Mouse (Mus musculus) erythroblast, embryonic 14.5 days (primary cell): ENCODE data around the gene Tmie. TPM values are rescaled to one million over a fixed set of nuclear protein-coding genes. Genes with fewer than 3 reads are reported as not detected.

Experiments used
- H3K27me3 ChIP-seq: 2 replicates; pipeline ENCODE4 v1.6.1; 2012; ENCODE audit warnings: inconsistent platforms; ENCODE audit not compliant: control insufficient read depth
- H3K36me3 ChIP-seq: 2 replicates; pipeline ENCODE4 v1.6.1; 2012; ENCODE audit warnings: mild to moderate bottlenecking, inconsistent platforms; ENCODE audit not compliant: control insufficient read depth
- H3K4me1 ChIP-seq: 2 replicates; pipeline ENCODE4 v1.6.1; 2012; ENCODE audit warnings: inconsistent platforms; ENCODE audit not compliant: control insufficient read depth
- H3K4me3 ChIP-seq: replicated peaks from 2 replicates; pipeline ENCODE3; 2012; ENCODE audit warnings: moderate library complexity, mild to moderate bottlenecking, inconsistent platforms
- H3K9me3 ChIP-seq: 2 replicates; pipeline ENCODE4 v1.6.1; 2012; ENCODE audit warnings: low read length, inconsistent platforms, mixed read lengths; ENCODE audit not compliant: control insufficient read depth
- GATA1 ChIP-seq: IDR thresholded peaks from 2 replicates; pipeline ENCODE4 v1.6.1; 2012; ENCODE audit warnings: low read length, inconsistent platforms, mixed read lengths
- TAL1 ChIP-seq: IDR thresholded peaks from 3 replicates; pipeline ENCODE4 v1.6.1; 2012; ENCODE audit warnings: low read length, inconsistent platforms, mixed read lengths
- polyA plus RNA-seq: library from polyadenylated mRNA; stranded (reverse); fragments of >175 nt; gene quantifications from 2 replicates; pipeline ENCODE4 v1.2.3, GENCODE M21; 2012

The Tmie gene
- polyA plus RNA-seq, 1 experiment, result not detected

DNA sequence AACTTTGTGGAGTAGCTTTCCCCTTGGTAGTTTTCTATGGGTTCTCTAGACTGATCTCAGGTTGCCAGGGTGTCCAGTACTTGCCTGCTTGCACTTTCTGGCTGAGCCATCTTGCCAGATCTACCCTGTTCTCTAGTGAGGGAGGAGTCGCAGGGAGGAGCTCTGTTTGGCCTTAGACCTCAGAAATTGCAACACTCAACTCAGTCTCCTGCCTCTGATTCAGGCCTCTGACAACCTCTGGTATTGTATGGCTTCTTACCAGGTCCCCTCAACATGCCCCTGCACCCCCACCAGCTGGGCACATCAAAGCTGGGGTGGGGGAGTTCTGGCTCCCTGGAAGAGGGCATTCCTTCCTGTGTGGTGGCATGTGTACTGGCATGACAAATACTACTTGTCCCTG, 2.6 kb downstream of the Tmie start:
- no peaks in the 10 kb centered on the region for H3K36me3 ChIP-seq
- H3K4me1 ChIP-seq, result peaks cover 2% of the 10 kb centered on the region; the same call in 1 of the 2 replicates
- no peaks in the 10 kb centered on the region for H3K9me3 ChIP-seq
- peaks cover 51% of the 10 kb centered on the region for H3K27me3 ChIP-seq
- H3K4me3 ChIP-seq, result no peak overlapping the region
- no peak for TF ChIP-seq GATA1
- no peak for TF ChIP-seq TAL1

DNA sequence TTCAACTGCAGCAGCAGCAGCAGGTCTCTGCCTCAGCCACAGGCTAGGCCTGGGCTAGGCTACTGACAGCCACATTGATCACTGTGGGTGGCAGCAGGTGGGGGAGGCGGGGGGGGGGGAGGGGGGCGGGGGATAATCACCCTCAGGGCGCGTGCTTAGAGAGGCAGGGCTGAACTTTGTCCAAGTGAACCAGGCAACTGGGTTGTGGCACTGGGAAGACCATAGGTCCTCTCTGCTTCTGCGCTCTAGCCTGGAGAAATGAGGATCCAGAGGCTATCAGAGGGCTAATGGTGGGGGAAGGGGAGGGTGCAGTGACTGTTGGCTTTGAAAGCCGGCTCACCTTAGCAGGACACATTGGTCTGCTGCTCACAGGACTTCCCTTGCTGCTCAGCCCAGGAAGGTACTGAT, 4.6 kb downstream of the Tmie start:
- no peaks in the 10 kb centered on the region for H3K36me3 ChIP-seq
- H3K4me1 ChIP-seq, result peaks cover 2% of the 10 kb centered on the region; the same call in 1 of the 2 replicates
- peaks cover 41% of the 10 kb centered on the region for H3K27me3 ChIP-seq
- no peaks in the 10 kb centered on the region for H3K9me3 ChIP-seq
- no peak overlapping the region for H3K4me3 ChIP-seq
- no peak for TF ChIP-seq GATA1
- no peak for TF ChIP-seq TAL1

DNA sequence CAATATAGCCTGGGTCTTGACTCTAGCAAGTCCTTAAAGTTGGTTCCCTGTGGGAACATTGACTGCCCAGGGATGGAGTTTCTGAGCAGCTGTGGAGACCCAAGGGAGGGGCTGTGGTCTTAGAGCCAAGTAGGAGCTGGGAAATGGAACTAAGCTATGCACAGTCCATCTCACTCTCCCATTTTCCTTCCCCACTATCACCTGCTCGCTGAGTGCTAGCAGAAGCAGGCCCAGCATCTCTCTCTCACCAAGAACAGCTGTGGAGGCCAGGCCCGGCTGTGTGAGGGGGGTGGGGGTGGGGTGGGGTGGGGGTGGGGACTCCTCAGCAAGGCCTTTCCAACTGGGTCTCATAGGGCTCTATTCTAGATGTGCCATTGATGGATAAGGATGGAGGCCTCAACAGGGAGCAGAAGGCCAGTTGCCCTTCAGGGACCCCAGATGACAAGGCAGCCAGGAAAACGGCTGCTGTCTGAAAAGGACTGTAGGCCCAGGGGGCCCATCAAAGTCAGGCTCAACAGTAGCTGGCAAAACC, 5.2 kb downstream of the Tmie start:
- Histone ChIP-seq H3K27me3 (peaks cover 35% of the 10 kb centered on the region), H3K4me1 (no peaks in the 10 kb centered on the region), H3K36me3 (no peaks in the 10 kb centered on the region), H3K9me3 (no peaks in the 10 kb centered on the region), H3K4me3 (no peak overlapping the region)
- TF ChIP-seq GATA1 (no peak), TAL1 (no peak)

DNA sequence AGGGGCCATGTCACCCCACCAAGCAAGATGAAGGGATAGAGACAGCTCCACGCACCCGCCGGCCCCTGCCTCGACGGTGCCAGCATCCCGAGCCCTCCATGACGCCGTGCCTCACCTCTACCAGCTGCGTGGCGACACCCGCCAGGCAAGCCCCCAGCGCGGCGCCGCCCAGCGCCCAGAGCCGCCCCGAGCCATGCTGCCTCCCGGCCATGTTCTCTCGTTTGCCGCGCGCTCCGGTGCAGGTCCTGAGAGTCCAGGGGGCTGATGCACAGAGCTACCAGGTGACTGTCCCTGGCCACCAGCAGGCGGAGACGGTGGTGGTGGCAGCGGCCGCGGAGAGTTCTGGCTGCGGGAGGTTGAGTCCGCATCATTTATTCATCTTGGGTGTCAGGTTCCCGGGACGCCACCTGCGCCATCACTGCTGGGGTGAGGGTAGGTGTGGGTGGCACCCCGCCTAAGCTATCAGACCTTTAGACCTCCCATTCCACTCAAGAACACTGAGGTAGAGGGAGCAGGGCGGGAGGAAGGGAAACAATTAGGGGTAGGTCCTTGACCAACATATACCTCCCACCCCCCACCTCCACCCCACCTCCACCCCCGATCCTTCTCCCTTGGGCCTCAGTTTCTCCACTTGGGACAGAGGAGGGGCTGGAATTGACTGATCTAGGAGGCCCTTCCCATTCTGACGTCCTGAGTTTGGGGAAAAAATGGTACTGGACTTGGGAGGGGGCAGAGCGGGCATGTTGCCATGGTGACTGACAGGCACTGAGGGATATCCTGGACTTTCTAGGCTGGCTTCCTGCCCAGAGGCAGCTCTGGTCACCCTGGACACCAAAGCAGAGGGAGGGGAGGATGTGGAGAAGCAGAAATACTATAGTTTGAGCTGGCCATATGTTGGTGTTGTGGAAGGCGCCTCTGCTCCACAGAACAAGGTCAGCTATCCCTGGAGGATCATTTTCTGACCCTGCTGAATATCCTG, 5.9 kb downstream of the Tmie start:
- no peak overlapping the region for H3K4me3 ChIP-seq
- TF ChIP-seq TAL1, result no peak
- H3K27me3 ChIP-seq, result peaks cover 27% of the 10 kb centered on the region
- H3K4me1 ChIP-seq, result no peaks in the 10 kb centered on the region
- H3K36me3 ChIP-seq, result no peaks in the 10 kb centered on the region
- no peaks in the 10 kb centered on the region for H3K9me3 ChIP-seq

DNA sequence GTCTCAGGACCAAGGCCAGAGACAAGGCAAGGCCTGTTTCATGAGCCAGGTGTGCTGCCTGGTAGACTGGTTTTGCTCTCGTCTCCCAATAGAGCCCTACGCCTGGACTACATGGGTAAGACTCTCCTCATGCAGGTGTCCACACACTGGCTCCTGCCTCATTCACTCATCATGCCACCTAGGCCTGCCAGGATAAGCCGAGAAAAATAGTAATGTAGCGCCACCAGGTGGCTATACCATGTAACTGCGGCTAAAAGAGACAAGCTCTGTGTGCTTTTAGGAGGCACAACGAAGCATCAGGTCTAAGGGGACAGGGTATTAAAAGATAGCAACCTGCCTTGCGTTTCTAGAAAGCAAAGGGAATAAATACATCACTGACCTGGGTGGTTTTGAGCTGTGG, 8.9 kb downstream of the Tmie start:
- no peaks in the 10 kb centered on the region for H3K9me3 ChIP-seq
- no peaks in the 10 kb centered on the region for H3K4me1 ChIP-seq
- H3K27me3 ChIP-seq, result peaks cover 21% of the 10 kb centered on the region
- no peak overlapping the region for H3K4me3 ChIP-seq
- no peak for TF ChIP-seq TAL1
- TF ChIP-seq GATA1, result no peak
- no peaks in the 10 kb centered on the region for H3K36me3 ChIP-seq

DNA sequence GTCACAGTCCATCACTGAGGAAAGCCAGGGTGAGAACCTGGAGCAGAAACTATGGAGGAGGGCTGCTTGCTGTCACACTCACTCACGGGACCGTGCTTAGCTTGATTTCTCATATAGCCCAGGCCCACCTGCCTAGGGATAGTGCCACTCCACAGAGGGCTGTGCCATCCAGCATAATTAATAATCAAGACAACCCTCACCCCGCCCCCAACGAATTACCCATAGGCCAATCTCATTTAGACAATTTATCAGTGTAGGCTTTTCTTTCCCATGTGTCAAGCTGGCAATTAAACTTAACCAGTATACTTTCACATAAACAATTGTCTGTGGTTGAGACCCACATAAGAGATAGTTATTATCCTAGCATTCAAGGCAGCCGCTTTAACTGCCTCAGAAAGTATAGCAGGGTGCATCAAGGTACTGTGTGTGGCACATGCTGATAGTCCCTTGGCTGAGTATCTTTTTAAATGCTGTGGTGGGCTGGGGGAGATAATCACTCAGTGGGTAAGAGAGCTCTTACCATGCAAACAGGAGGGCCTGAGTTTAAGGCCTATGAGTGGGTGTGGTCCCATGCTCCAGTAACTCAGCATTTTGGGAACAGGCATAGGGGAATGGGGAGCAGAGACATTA, 20.8 kb downstream of the Tmie start:
- peaks cover 23% of the 10 kb centered on the region for H3K4me1 ChIP-seq
- TF ChIP-seq TAL1, result no peak
- TF ChIP-seq GATA1, result no peak
- peaks cover 13% of the 10 kb centered on the region for H3K27me3 ChIP-seq
- H3K9me3 ChIP-seq, result no peaks in the 10 kb centered on the region
- H3K36me3 ChIP-seq, result no peaks in the 10 kb centered on the region
- no peak overlapping the region for H3K4me3 ChIP-seq

DNA sequence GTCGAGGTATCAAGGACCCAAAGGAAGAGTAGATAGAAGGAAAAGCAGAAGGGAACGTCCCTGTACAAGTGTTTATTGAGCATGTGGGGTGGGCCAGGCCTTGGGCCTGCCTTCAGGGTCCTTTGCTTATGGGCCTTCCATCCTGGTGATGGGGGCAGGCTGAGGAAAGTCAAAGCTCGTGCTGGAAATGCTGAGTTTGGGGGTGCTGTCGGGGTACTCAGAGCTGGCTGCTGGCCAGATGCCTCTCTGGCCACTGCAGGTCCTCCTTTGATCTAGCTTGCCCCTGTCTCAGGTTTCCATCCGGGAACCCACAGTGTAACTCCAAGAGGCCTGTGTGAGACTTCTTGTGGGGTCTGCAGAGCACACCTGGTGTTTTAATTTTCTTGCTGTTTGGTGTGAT, 21.4 kb downstream of the Tmie start:
- TF ChIP-seq GATA1, result no peak
- no peak for TF ChIP-seq TAL1
- peaks cover 13% of the 10 kb centered on the region for H3K27me3 ChIP-seq
- H3K4me1 ChIP-seq, result peaks cover 23% of the 10 kb centered on the region

DNA sequence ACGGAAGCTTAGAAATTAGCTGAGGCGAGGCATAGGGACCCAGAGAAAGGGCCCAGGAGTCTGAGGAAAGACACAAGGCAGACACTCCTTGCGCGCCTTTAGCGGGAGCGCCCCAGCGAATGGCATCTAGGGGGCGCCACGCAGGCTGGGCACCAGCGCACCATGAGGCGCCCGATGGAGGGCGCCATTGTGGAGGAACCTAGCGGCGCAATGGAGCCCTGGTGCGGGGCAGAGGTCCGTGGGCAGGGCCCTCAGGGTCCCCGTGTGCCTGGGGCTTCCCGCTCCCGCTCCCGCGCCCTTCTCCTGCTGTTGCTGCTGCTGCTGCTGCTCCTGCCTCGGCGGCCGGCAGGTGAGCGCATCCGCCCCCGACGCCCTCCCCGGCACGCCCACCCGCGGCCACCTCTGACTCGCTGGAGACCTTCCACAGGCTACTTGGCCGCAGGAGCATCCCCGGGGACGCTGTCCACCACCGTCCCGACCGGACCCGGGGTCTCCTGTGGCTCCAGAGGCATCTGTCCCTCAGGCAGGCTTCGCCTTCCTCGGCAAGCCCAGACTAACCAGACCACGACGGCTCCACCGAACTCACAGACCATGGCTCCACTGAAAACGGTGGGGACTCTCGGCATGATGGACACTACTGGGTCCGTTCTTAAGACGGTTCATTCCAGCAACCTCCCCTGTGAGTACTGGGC, 22.0 kb downstream of the Tmie start, which contains the start of gene Prss50:
TSS of gene Prss50 (plus strand) at position 187 of the 692 bp plus-strand sequence.
- Histone ChIP-seq H3K27me3 (peaks cover 13% of the 10 kb centered on the region), H3K4me1 (peaks cover 23% of the 10 kb centered on the region), H3K9me3 (no peaks in the 10 kb centered on the region), H3K4me3 (peak within 1 kb of the TSS; percentile 55), H3K36me3 (no peaks in the 10 kb centered on the region)
- TF ChIP-seq GATA1 (no peak), TAL1 (no peak)

More for the DNA sequence above, 21.4 kb downstream of the Tmie start:
- H3K4me3 ChIP-seq, result no peak overlapping the region
- H3K9me3 ChIP-seq, result no peaks in the 10 kb centered on the region
- H3K36me3 ChIP-seq, result no peaks in the 10 kb centered on the region
